Mouse (Mus musculus) neural tube, embryonic 11.5 days (tissue): ENCODE results near the gene Ccdc43. TPM values are rescaled to one million over a fixed set of nuclear protein-coding genes. Genes with fewer than 3 reads are reported as not detected.

Experiments
- microRNA-seq: library from miRNA; unstranded; fragments of <30 nt; microRNA quantifications from one replicate; pipeline ENCODE4, GENCODE M21; 2016
- polyA plus RNA-seq: library from polyadenylated mRNA; unstranded; fragments of >200 nt; fragmentation: Nextera tagmentation; extraction: Ambion mirVana; gene quantifications from 2 replicates; pipeline ENCODE4 v1.2.1, GENCODE M21; 2014

Ccdc43 gene
- polyA plus RNA-seq, 1 experiment from 2014 or later: 53.8 TPM

Small RNA genes within 50 kb of the gene (microRNA-seq; reads per million reads assigned to microRNA genes)
- gene Gm22920: not detected

Other genes with a start within 250 kb of the Ccdc43 start
- gene Itga2b, start 227.7 kb downstream of the Ccdc43 start, polyA plus RNA-seq: 5.3 and 6.1 TPM in 2 replicates
- 45.4 and 46.1 TPM in 2 replicates for gene Gpatch8, start 141.4 kb downstream of the Ccdc43 start, polyA plus RNA-seq
- 7.1 and 9.9 TPM in 2 replicates for gene Gm11627, start 118.3 kb downstream of the Ccdc43 start, polyA plus RNA-seq
- gene Fzd2, start 93.4 kb downstream of the Ccdc43 start, polyA plus RNA-seq: 37.3 and 40.4 TPM in 2 replicates
- 0.84 and 0.89 TPM in 2 replicates for gene Meioc, start 34.1 kb downstream of the Ccdc43 start, polyA plus RNA-seq
- 21.7 and 23.2 TPM in 2 replicates for gene Adam11, start 63.7 kb upstream of the Ccdc43 start, polyA plus RNA-seq
- gene Gjc1, start 121.9 kb upstream of the Ccdc43 start, polyA plus RNA-seq: 78.5 and 80.3 TPM in 2 replicates
- not detected in 2 replicates for gene Higd1b, start 138.1 kb upstream of the Ccdc43 start, polyA plus RNA-seq
- gene Eftud2, start 183.2 kb upstream of the Ccdc43 start, polyA plus RNA-seq: 239 and 255 TPM in 2 replicates
- 1.7 and 1.9 TPM in 2 replicates for gene Ccdc103, start 183.4 kb upstream of the Ccdc43 start, polyA plus RNA-seq
- gene Fam187a, start 187.4 kb upstream of the Ccdc43 start, polyA plus RNA-seq: not detected in 2 replicates
- gene Gfap, start 203.1 kb upstream of the Ccdc43 start, polyA plus RNA-seq: 0.12 and 0.20 TPM in 2 replicates
- 5.1 and 6.6 TPM in 2 replicates for gene Kif18b, start 227.3 kb upstream of the Ccdc43 start, polyA plus RNA-seq
- 2.9 and 4.0 TPM in 2 replicates for gene C1ql1, start 248.9 kb upstream of the Ccdc43 start, polyA plus RNA-seq